Mouse (Mus musculus) ES-E14 (cell line): Measurements from ENCODE around the gene Tvp23a. TPM values are rescaled to one million over a fixed set of nuclear protein-coding genes. Genes with fewer than 3 reads are reported as not detected.

ENCODE experiments used
- DNase-seq: peaks from one replicate; pipeline ENCODE4 v3.0.0-alpha.2; 2013; ENCODE audit warnings: low read depth, low spot score
- H3K27ac ChIP-seq: 2 replicates; pipeline ENCODE4 v1.5.1; 2012; ENCODE audit warnings: low read depth, mild to moderate bottlenecking, low read length, moderate library complexity, mixed read lengths; ENCODE audit not compliant: poor library complexity, insufficient read depth, severe bottlenecking
- H3K36me3 ChIP-seq: 2 replicates; pipeline ENCODE4 v1.6.1; 2012; ENCODE audit warnings: mild to moderate bottlenecking, low read length, moderate library complexity, mixed read lengths; ENCODE audit not compliant: control insufficient read depth, poor library complexity, insufficient read depth, severe bottlenecking
- H3K4me1 ChIP-seq, 2 experiments: fragments of 150-350 bp in 1 of 2; sonication (generic) in 1 of 2; 2 replicates each; pipeline ENCODE4 v1.6.1; 2012; ENCODE audit warnings: low read length in 2 of 2, mild to moderate bottlenecking in 1 of 2, mixed read lengths in 1 of 2; ENCODE audit not compliant: control insufficient read depth in 2 of 2, insufficient read depth in 2 of 2, poor library complexity in 1 of 2
- H3K4me3 ChIP-seq, 2 experiments: fragments of 150-350 bp in 1 of 2; sonication (generic) in 1 of 2; 2 replicates each; pipeline ENCODE4 v1.5.1; 2012; ENCODE audit warnings: low read length in 2 of 2, low read depth in 1 of 2, mild to moderate bottlenecking in 1 of 2, mixed read lengths in 1 of 2; ENCODE audit not compliant: insufficient read depth in 1 of 2, poor library complexity in 1 of 2, severe bottlenecking in 1 of 2
- H3K9ac ChIP-seq: 2 replicates; pipeline ENCODE4 v1.6.1; 2012; ENCODE audit warnings: low read depth, mild to moderate bottlenecking, low read length, mixed read lengths; ENCODE audit not compliant: poor library complexity, insufficient read depth, severe bottlenecking
- H3K9me3 ChIP-seq: fragments of 150-350 bp; sonication (generic); 2 replicates; pipeline ENCODE4 v1.6.1; 2012; ENCODE audit warnings: low read depth, mild to moderate bottlenecking, low read length; ENCODE audit not compliant: control insufficient read depth, insufficient read depth
- CHD2 ChIP-seq: IDR thresholded peaks from 2 replicates; pipeline ENCODE4 v1.6.1; 2014; ENCODE audit warnings: mild to moderate bottlenecking, low read depth, low read length, inconsistent platforms
- HCFC1 ChIP-seq: IDR thresholded peaks from 2 replicates; pipeline ENCODE4 v1.6.1; 2012; ENCODE audit warnings: low read length, inconsistent platforms, borderline replicate concordance; ENCODE audit not compliant: insufficient read depth
- MAFK ChIP-seq: IDR thresholded peaks from 2 replicates; pipeline ENCODE4 v1.6.1; 2014; ENCODE audit warnings: mild to moderate bottlenecking, low read depth, low read length, inconsistent platforms; ENCODE audit not compliant: insufficient read depth
- ZC3H11A ChIP-seq: IDR thresholded peaks from 2 replicates; pipeline ENCODE4 v1.6.1; 2012; ENCODE audit warnings: low read depth, mild to moderate bottlenecking, inconsistent platforms, low read length, borderline replicate concordance
- ZNF384 ChIP-seq: IDR thresholded peaks from 2 replicates; pipeline ENCODE4 v1.6.1; 2012; ENCODE audit warnings: low read depth, low read length, inconsistent platforms
- in situ Hi-C, 2 experiments: fragments of 600-800 bp; cut with MboI; formaldehyde crosslinking; loops; one replicate each; pipeline ENCODE4 v1.15.1; 2025; ENCODE audit warnings: low sequenced_read_pairs in 2 of 2, inconsistent platforms in 1 of 2; ENCODE audit not compliant: unreplicated experiment in 2 of 2
- total RNA-seq: library from RNA; depleted of rRNA; stranded (reverse); fragments of 300-350 nt; gene quantifications from 2 replicates; pipeline ENCODE4 v1.2.3, GENCODE M21; 2012

Gene Tvp23a
- total RNA-seq, 1 experiment: 2.3 TPM

- H3K4me1 ChIP-seq: peaks cover 0 to 3% of the 10 kb centered on the region in 2 experiments; a peak in 1 of 4 replicates
- no peak for TF ChIP-seq CHD2
- TF ChIP-seq ZC3H11A: no peak
- in situ Hi-C loops: no loop called here
- no peaks in the 10 kb centered on the region for H3K36me3 ChIP-seq
- peak overlapping the region; percentile 47 for H3K9ac ChIP-seq
- peak overlapping the region; percentile 49 to 52; a peak in 3 of 4 replicates for H3K4me3 ChIP-seq
- H3K9me3 ChIP-seq: no peaks in the 10 kb centered on the region
- no peak overlapping the region for H3K27ac ChIP-seq
- no peak for DNase-seq
Observed at GRCm38 (mm10) chr16:10489904-10490457, 42.8 kb upstream of the Tvp23a start.

- no peaks in the 10 kb centered on the region for H3K9me3 ChIP-seq
- peak overlapping the region; percentile 49 to 52; a peak in 3 of 4 replicates for H3K4me3 ChIP-seq
- H3K36me3 ChIP-seq: no peaks in the 10 kb centered on the region
- in situ Hi-C loops: no loop called here
- DNase-seq: no peak
- TF ChIP-seq HCFC1 (no peak), CHD2 (no peak), ZC3H11A (no peak), ZNF384 (no peak), MAFK (no peak)
- H3K27ac ChIP-seq: no peak overlapping the region
- peak overlapping the region; percentile 47 for H3K9ac ChIP-seq
- peaks cover 0 to 3% of the 10 kb centered on the region in 2 experiments; a peak in 1 of 4 replicates for H3K4me1 ChIP-seq
Observed at GRCm38 (mm10) chr16:10489483-10489882, 42.3 kb upstream of the Tvp23a start.

GRCm38 (mm10) chr16:10488769-10489481, 41.8 kb upstream of the Tvp23a start:
- in situ Hi-C loops: no loop called here
- Histone ChIP-seq H3K4me1 (peaks cover 0 to 3% of the 10 kb centered on the region in 2 experiments; a peak in 1 of 4 replicates), H3K9ac (no peak overlapping the region)

GRCm38 (mm10) chr16:10487895-10488493, 40.8 kb upstream of the Tvp23a start:
- H3K27ac ChIP-seq: no peak overlapping the region
- H3K4me1 ChIP-seq: peaks cover 0 to 3% of the 10 kb centered on the region in 2 experiments; a peak in 1 of 4 replicates
- no peak overlapping the region for H3K4me3 ChIP-seq
- in situ Hi-C loops: no loop called here
- no peak overlapping the region for H3K9ac ChIP-seq
- no peaks in the 10 kb centered on the region for H3K36me3 ChIP-seq
- no peaks in the 10 kb centered on the region for H3K9me3 ChIP-seq
- DNase-seq: no peak
- TF ChIP-seq ZC3H11A (no peak), MAFK (no peak), ZNF384 (no peak), HCFC1 (no peak), CHD2 (no peak)

More at GRCm38 (mm10) chr16:10488769-10489481, 41.8 kb upstream of the Tvp23a start:
- Histone ChIP-seq H3K9me3 (no peaks in the 10 kb centered on the region), H3K4me3 (no peak overlapping the region), H3K36me3 (no peaks in the 10 kb centered on the region), H3K27ac (no peak overlapping the region)
- no peak for DNase-seq
- no peak for TF ChIP-seq HCFC1
